Mouse (Mus musculus) cerebellum, adult (tissue): Measurements from ENCODE around the gene Syngr4.
A peak's percentile ranks its signal among the peaks of the same experiment; 100 is the strongest.
"Not testable (repeated sequence)": the region's sequence is repeated elsewhere in the genome, so short reads cannot be mapped to it uniquely, and the experiment has no call there.

ENCODE experiments used
- ATAC-seq: cut with Nextera tagmentation; 2 replicates; pipeline ENCODE4 v1.9.2; 2017; ENCODE audit warnings: mild to moderate bottlenecking, moderate library complexity, mixed read lengths; ENCODE audit not compliant: insufficient number of reproducible peaks, low FRiP score, low TSS enrichment

Syngr4 gene

DNA sequence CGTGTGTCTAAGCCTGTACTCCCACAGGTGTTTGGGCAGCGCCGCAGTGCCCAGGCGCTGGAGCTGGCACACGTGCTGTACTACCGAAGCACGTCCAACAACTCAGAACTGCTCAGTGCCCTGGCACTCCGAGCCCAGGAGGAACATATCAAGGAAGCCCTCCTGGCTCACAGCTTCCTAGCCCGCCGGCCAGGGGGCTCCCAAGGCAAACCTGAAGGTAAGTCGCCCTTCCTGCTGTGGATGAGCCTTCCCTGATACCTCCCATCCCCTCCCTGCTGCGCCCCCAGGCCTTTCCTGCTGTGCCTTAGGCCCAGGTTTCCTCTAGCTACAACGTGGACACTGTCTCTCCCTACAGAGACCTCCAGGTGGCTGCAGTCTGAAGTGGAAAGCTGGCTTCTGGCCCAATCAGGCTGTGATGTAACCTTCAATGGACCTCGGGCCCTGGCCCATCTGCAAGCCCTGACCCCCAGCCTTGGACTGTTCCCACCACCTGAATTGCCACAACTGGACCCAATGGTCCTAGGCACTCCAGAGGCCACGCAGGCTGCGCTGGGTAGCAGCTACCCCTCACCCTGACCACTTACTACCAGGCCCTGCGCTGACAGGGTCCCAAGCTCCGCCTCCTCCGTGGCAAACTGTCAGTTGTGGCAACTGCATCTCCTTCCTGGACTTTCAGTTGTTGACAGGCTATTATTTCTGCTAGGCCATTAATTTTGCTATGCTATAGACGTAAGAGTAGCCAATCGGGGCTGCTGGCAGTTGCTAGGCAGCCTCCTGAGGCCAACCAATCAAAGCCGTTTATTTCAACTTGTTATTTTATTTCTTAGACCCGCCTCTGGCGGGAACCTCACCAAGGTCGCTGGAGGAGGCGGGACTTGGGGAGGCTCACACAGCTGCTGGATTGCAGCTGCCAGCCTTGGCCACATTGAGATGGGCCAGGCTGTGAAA lies 19.8 kb upstream of the Syngr4 start:
- ATAC-seq: no peak

- ATAC-seq: no peak
These were observed 18.5 kb upstream of the Syngr4 start for GRCm38 (mm10) chr7:45915011-45915410.

GRCm38 (mm10) chr7:45914067-45914466 lies 17.6 kb upstream of the Syngr4 start:
- ATAC-seq: no peak

- no peak for ATAC-seq
These were observed 12.6 kb upstream of the Syngr4 start for GRCm38 (mm10) chr7:45909145-45909544.

- no peak for ATAC-seq
These were observed 11.9 kb upstream of the Syngr4 start for GRCm38 (mm10) chr7:45908384-45908783.

- ATAC-seq: no peak
These were observed 10.1 kb upstream of the Syngr4 start for GRCm38 (mm10) chr7:45906622-45907021.

- no peak for ATAC-seq
These were observed 6.0 kb upstream of the Syngr4 start for GRCm38 (mm10) chr7:45902481-45903002.

- ATAC-seq: no peak
These were observed 5.0 kb upstream of the Syngr4 start for GRCm38 (mm10) chr7:45901562-45901961.

- ATAC-seq: not testable (repeated sequence)
These were observed 1.6 kb upstream of the Syngr4 start for GRCm38 (mm10) chr7:45898125-45898524.

DNA sequence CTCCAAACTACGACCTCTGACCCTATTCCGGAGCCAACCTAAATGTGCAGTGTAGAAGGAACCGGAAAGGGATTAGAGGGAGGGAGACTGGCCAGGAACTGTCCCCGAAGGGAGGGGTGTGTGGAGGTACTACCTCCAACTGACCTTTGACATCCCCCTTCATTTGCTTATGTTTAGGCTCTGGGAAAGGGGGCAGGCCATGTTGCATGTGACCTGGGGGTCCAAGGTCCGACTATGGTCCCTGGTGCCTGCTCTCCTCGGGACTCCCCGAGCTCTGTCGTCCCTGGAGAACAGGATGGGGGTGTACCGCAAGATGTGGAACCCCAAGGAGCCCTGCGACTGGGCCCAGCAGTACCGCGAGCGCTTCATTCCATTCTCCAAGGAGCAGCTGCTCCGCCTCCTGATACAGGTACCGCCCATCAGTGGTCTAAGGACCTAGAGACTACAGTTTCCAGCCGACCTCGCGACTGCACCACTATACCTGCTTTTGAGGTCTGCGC lies 794 bp upstream of the Syngr4 start:
- ATAC-seq: peak; percentile 50

GRCm38 (mm10) chr7:45895931-45896516 lies 490 bp downstream of the Syngr4 start:
- no peak for ATAC-seq

DNA sequence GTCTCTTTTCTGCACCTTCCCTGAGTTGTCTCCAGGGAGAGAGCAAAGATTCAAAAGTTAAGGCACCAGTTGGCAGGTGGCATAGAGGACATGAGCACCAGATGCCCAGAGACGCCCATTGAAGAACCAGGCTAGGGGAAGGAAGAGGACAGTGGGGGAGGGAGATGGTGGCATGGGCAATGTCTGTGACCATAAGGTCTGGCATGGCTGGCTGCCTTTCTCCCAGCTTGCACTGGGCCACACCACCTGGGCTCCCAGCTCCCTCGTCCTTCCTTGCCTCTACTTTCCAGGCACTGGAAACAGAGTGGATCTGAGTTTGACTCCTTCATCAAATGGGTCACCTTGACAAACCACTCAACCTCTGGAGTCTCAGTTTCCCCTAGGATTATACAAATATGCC lies 3.9 kb downstream of the Syngr4 start:
- ATAC-seq: no peak

DNA sequence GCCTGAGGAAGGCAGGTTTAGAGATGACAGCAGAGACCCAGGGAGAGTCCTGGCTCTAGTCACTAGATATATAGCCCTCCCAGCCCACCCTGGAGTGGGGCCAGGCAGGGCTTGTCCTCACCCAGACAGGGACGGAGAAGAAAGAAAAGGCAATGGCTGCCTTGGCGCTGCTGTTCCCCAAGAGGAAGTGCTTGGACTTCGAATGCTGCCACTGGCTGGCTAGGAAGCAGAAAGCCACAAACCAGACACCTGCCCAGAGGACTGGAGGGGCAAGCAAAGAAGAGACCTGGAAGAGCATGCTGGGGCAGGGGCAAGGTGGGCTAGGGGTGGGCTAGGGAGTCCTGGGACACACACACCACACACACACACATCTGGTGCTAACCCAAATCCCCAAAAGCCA lies 9.3 kb downstream of the Syngr4 start:
- no peak for ATAC-seq

DNA sequence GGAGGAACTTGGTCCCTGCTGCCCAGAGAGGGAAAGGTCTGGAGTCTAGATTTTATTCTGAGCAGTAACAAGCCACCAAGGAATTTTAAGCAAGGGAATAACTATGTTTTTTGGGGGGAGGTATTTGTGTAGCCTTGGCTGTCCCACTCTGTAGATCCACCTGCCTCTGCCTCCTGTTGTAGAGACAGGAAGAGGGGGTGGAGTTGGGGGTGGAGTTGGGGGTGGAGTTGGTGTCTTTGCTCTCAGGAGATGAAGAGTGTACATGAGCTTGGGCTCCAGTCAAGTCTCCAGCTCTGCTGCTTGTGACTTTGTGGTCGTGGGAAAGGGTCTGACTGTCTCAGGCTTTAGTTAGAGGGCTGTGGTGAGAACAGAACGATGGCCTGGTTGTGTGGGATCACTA lies 15.5 kb downstream of the Syngr4 start:
- no peak for ATAC-seq

GRCm38 (mm10) chr7:45880531-45880930 lies 16.0 kb downstream of the Syngr4 start:
- no peak for ATAC-seq

DNA sequence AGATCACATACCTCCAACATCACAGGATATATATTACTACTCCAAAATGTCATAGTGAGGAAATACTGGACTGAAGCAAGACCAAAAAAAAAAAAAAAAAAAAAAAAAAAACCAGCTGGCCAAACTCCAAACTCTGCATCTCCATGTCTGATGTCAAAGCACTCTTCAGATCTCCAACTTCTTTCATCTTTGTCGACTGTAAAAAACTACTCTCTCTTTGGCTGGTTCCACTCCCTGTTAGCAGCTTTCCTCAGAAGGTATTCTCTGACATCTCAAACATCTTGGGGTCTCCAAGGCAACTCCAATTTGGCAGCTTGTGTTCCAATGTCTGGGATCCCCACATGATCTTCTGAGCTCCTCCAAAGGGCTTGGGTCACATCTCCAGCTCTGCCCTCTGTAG lies 18.2 kb downstream of the Syngr4 start, which contains the start of gene Grin2d:
Grin2d (minus strand) TSS at position 101 of the 400 bp plus-strand sequence.
- not testable (repeated sequence) for ATAC-seq

- ATAC-seq: no peak
These were observed 19.6 kb downstream of the Syngr4 start for GRCm38 (mm10) chr7:45876895-45877294.

- peak; percentile 16; the same call in 1 of the 2 replicates for ATAC-seq
These were observed 23.2 kb downstream of the Syngr4 start for GRCm38 (mm10) chr7:45873061-45873947.

- peak; percentile 67; the same call in 1 of the 2 replicates for ATAC-seq
These were observed 23.9 kb downstream of the Syngr4 start, which contains the start of gene Kdelr1 for GRCm38 (mm10) chr7:45872624-45873023. Kdelr1 (plus strand) TSS chr7:45872772.
